Mouse (Mus musculus): ENCODE measurements around the gene Irgm2. TPM values are rescaled to one million over a fixed set of nuclear protein-coding genes. Genes with fewer than 3 reads are reported as not detected.

The Irgm2 gene
- polyA plus RNA-seq, 1 experiment from 2014 or later = 3.7 TPM

DNA sequence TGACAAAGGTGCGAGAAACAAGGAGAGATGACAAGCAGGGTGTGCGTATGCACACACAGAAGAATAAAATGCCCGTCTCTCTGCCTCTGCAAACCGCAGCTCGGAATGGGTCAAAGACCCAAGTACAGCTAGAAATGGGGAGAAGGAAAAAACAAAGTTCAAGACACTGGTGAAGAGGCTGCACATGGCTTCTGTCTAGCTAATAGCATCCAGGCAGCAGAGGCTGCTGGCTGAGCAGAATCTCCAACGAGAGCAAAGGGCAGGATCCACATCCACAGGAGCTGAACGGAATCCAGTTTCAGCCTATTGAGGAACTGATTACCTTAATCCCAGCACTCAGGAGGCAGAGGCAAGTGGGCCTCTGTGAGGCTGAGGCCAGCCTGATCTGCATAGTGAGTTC is 18.7 kb upstream of the Irgm2 start:
- Histone ChIP-seq H3K9ac (no peak overlapping the region), H3K4me3 (no peak overlapping the region), H3K36me3 (peaks cover 42% of the 10 kb centered on the region), H3K27ac (ENCODE audit: poor library complexity, severe bottlenecking) (no peak overlapping the region), H3K27me3 (replicated peaks) (no peaks in the 10 kb centered on the region), H3K4me2 (no peak overlapping the region), H3K9me3 (replicated peaks) (no peaks in the 10 kb centered on the region), H3K4me1 (replicated peaks) (no peaks in the 10 kb centered on the region)
- no peak for ATAC-seq (ENCODE audit: insufficient number of reproducible peaks, low FRiP score)
- 89% methylated on average over 7 of the region's 7 CpGs for WGBS

DNA sequence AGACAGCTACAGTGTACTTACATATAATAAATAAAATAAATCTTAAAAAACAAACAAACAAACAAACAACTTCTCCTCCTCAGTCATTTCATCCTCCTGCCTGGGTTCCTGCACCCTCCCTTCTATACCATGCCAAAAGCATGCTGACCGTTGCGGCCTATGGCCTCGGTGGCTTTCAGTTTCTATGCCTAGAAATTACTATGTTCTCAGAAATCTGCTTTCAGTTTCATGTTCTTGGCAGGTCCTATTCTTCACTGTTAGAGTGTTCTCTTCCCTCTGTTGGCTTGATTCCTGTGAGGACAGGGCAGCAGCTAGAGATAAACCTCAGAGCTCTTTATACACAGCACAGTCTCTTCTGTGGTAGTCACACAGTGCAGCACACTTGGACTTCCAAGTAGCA is 15.8 kb upstream of the Irgm2 start:
- no peak for ATAC-seq (ENCODE audit: insufficient number of reproducible peaks, low FRiP score)
- 90% methylated on average over 3 of the region's 3 CpGs for WGBS
- no peak overlapping the region for H3K27ac ChIP-seq (ENCODE audit: poor library complexity, severe bottlenecking)

GRCm38 (mm10) chr11:58189675-58190074 is 9.7 kb upstream of the Irgm2 start:
- Histone ChIP-seq H3K4me3 (no peak overlapping the region), H3K9me3 (replicated peaks) (no peaks in the 10 kb centered on the region), H3K36me3 (no peaks in the 10 kb centered on the region), H3K4me2 (no peak overlapping the region), H3K27ac (ENCODE audit: poor library complexity, severe bottlenecking) (no peak overlapping the region), H3K9ac (no peak overlapping the region), H3K4me1 (replicated peaks) (peaks cover 14% of the 10 kb centered on the region), H3K27me3 (replicated peaks) (no peaks in the 10 kb centered on the region)
- WGBS = 91% methylated on average over 6 of the region's 6 CpGs
- ATAC-seq (ENCODE audit: insufficient number of reproducible peaks, low FRiP score) = no peak

More for the DNA sequence above, 15.8 kb upstream of the Irgm2 start:
- H3K4me3 ChIP-seq = no peak overlapping the region
- H3K9me3 ChIP-seq (replicated peaks) = no peaks in the 10 kb centered on the region
- no peaks in the 10 kb centered on the region for H3K27me3 ChIP-seq (replicated peaks)
- no peaks in the 10 kb centered on the region for H3K4me1 ChIP-seq (replicated peaks)
- H3K4me2 ChIP-seq = no peak overlapping the region
- H3K9ac ChIP-seq = no peak overlapping the region; the same call in 1 of the 2 replicates
- H3K36me3 ChIP-seq = peaks cover 15% of the 10 kb centered on the region

GRCm38 (mm10) chr11:58193326-58193725 is 6.1 kb upstream of the Irgm2 start:
- Histone ChIP-seq H3K4me1 (replicated peaks) (peaks cover 20% of the 10 kb centered on the region), H3K4me3 (no peak overlapping the region), H3K9ac (no peak overlapping the region), H3K27ac (ENCODE audit: poor library complexity, severe bottlenecking) (peak overlapping the region; percentile 77), H3K36me3 (no peaks in the 10 kb centered on the region), H3K27me3 (replicated peaks) (no peaks in the 10 kb centered on the region), H3K4me2 (peak overlapping the region; percentile 11), H3K9me3 (replicated peaks) (no peaks in the 10 kb centered on the region)
- 0 out of 2 replicates have a peak, but pooled peaks have one; percentile 22 for ATAC-seq (ENCODE audit: insufficient number of reproducible peaks, low FRiP score)
- WGBS = 33% methylated on average over 3 of the region's 3 CpGs

- no peak for ATAC-seq (ENCODE audit: insufficient number of reproducible peaks, low FRiP score)
- WGBS = 37% methylated on average over 4 of the region's 4 CpGs
- Histone ChIP-seq H3K9ac (no peak overlapping the region), H3K27ac (ENCODE audit: poor library complexity, severe bottlenecking) (peak overlapping the region; percentile 76), H3K9me3 (replicated peaks) (no peaks in the 10 kb centered on the region), H3K4me2 (peak overlapping the region; percentile 11), H3K27me3 (replicated peaks) (no peaks in the 10 kb centered on the region), H3K36me3 (no peaks in the 10 kb centered on the region), H3K4me3 (no peak overlapping the region), H3K4me1 (replicated peaks) (peaks cover 20% of the 10 kb centered on the region)
These were observed 5.4 kb upstream of the Irgm2 start for GRCm38 (mm10) chr11:58193860-58194520.

DNA sequence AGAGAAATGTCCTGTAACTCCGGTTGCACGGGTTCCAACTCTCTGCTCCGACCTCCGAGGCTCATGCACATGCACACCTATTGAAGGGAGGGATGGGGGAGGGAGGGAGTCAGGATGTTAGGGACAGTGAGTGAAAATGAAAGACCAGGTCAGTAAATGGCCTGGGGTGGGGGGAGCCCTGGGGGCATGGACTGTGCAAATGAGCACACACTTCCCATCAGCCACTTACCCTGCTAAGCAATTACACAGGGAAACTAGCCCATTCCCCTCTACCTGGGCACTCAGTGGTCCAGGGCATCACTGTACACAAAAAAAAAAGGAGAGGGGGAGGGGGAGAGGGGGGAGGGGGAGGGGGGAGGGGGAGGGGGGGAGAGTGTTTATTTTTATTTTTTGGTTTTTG is 755 bp upstream of the Irgm2 start:
- H3K27me3 ChIP-seq (replicated peaks) = no peaks in the 10 kb centered on the region
- H3K9ac ChIP-seq = peak overlapping the region; percentile 66; the same call in 1 of the 2 replicates
- H3K36me3 ChIP-seq = no peaks in the 10 kb centered on the region
- ATAC-seq (ENCODE audit: insufficient number of reproducible peaks, low FRiP score) = no peak
- peak overlapping the region; percentile 68 for H3K4me3 ChIP-seq
- peak overlapping the region; percentile 8; the same call in 1 of the 2 replicates for H3K27ac ChIP-seq (ENCODE audit: poor library complexity, severe bottlenecking)
- H3K9me3 ChIP-seq (replicated peaks) = no peaks in the 10 kb centered on the region
- WGBS = 84% methylated on average over 4 of the region's 4 CpGs
- peak overlapping the region; percentile 87 for H3K4me2 ChIP-seq
- peaks cover 16% of the 10 kb centered on the region for H3K4me1 ChIP-seq (replicated peaks)

- Histone ChIP-seq H3K4me1 (replicated peaks) (peaks cover 10% of the 10 kb centered on the region), H3K27ac (ENCODE audit: poor library complexity, severe bottlenecking) (no peak overlapping the region), H3K9me3 (replicated peaks) (no peaks in the 10 kb centered on the region), H3K9ac (no peak overlapping the region), H3K27me3 (replicated peaks) (no peaks in the 10 kb centered on the region), H3K4me3 (no peak overlapping the region), H3K4me2 (peak overlapping the region; percentile 87; the same call in 1 of the 2 replicates), H3K36me3 (no peaks in the 10 kb centered on the region)
- ATAC-seq (ENCODE audit: insufficient number of reproducible peaks, low FRiP score) = no peak
- WGBS = 84% methylated on average over 4 of the region's 4 CpGs
These were observed 808 bp downstream of the Irgm2 start for GRCm38 (mm10) chr11:58200226-58200625.

GRCm38 (mm10) chr11:58201052-58201451 is 1.6 kb downstream of the Irgm2 start:
- Histone ChIP-seq H3K27me3 (replicated peaks) (no peaks in the 10 kb centered on the region), H3K9ac (no peak overlapping the region), H3K4me1 (replicated peaks) (peaks cover 10% of the 10 kb centered on the region), H3K36me3 (no peaks in the 10 kb centered on the region), H3K4me3 (no peak overlapping the region), H3K4me2 (no peak overlapping the region), H3K27ac (ENCODE audit: poor library complexity, severe bottlenecking) (no peak overlapping the region), H3K9me3 (replicated peaks) (no peaks in the 10 kb centered on the region)
- WGBS = 87% methylated on average over 12 of the region's 12 CpGs
- ATAC-seq (ENCODE audit: insufficient number of reproducible peaks, low FRiP score) = no peak

DNA sequence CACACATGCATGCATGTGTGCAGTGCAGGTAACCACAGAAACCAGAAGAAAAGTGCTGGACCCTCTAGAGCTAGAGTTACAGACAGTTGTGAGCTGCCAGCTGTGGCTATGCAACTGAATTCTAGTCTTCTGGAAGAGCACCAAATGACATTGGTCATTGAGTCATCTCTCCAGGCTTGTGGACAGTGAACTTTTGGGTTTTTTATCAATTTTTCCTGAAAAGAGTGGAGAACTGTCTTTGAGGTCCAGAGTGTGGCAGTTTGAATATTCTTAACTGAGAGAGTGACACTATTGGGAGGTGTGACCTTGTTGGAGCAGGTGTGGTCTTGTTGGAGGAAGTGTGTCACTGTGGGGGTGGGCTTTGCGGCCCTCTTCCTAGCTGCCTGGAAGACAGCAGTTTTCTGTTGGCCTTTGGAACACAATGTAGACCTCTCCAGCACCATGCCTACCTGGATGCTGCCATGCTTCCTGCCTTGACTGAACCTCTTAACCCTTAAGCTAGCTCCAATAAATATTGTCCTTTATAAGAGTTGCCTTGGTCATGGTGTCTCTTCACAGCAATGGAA is 11.0 kb downstream of the Irgm2 start:
- H3K27me3 ChIP-seq (replicated peaks) = no peaks in the 10 kb centered on the region
- H3K9ac ChIP-seq = no peak overlapping the region
- H3K27ac ChIP-seq (ENCODE audit: poor library complexity, severe bottlenecking) = no peak overlapping the region
- H3K4me2 ChIP-seq = no peak overlapping the region
- no peak for ATAC-seq (ENCODE audit: insufficient number of reproducible peaks, low FRiP score)
- no peaks in the 10 kb centered on the region for H3K9me3 ChIP-seq (replicated peaks)
- WGBS = 84% methylated on average over 1 of the region's 1 CpGs
- no peak overlapping the region for H3K4me3 ChIP-seq
- peaks cover 13% of the 10 kb centered on the region for H3K4me1 ChIP-seq (replicated peaks)
- H3K36me3 ChIP-seq = no peaks in the 10 kb centered on the region; the same call in 1 of the 2 replicates

DNA sequence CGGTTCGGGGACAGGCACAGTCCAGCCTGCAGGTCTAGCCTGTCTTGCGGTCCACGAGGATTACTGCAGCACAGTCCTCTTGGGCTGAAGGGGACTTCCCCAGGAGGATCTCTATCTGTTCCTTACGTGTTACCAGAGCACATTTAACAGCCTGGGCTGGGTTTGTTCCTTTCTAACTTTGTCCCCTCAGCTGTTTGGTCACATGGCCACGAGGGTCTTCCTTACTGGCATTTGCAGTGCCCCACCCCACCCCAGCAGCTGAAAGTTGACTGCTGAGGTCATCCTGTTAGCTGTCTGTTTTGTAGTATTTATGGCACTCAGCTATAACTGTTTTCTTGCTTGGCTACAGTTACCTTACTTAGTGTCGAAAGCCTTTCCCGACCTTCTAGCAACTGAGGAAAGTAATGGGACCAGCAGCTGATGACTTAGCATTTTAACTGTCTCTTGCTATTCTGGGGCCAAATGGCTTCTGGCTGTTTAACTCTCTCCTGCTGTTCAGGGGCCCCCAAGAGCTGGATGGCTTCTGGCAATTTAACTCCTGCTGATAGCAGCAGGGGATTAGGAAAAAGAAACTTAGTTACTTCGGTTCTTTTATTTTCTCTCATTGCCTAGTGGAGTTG is 11.8 kb downstream of the Irgm2 start:
- 17% methylated on average over 9 of the region's 9 CpGs for WGBS
- H3K4me1 ChIP-seq (replicated peaks) = peaks cover 18% of the 10 kb centered on the region
- H3K4me3 ChIP-seq = no peak overlapping the region
- no peak overlapping the region for H3K27ac ChIP-seq (ENCODE audit: poor library complexity, severe bottlenecking)
- H3K36me3 ChIP-seq = no peaks in the 10 kb centered on the region; the same call in 1 of the 2 replicates
- H3K4me2 ChIP-seq = 0 out of 2 replicates have a peak overlapping the region, but pooled peaks have one; percentile 10
- H3K27me3 ChIP-seq (replicated peaks) = no peaks in the 10 kb centered on the region
- no peaks in the 10 kb centered on the region for H3K9me3 ChIP-seq (replicated peaks)
- ATAC-seq (ENCODE audit: insufficient number of reproducible peaks, low FRiP score) = no peak
- H3K9ac ChIP-seq = no peak overlapping the region

DNA sequence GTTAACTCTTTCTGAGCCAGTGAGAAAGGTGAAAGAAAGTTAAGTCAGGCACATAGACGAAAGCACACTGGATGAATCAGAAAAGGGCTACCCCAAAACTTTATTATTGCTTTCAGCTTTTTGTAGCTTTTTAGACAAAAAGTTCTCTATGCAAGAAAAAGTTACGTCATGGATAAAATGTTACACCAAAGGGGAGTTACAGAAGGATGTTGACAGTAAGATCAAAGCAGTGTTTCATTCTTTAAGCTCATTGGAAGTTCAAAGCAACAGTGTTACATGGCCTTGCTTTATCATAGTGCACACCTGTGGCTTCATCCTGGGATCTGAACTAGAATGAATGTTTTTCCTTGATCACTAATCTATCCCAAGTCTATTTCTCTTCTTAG is 12.3 kb downstream of the Irgm2 start:
- WGBS = 41% methylated on average over 2 of the region's 2 CpGs
- no peak overlapping the region for H3K4me2 ChIP-seq
- no peak for ATAC-seq (ENCODE audit: insufficient number of reproducible peaks, low FRiP score)

More for the DNA sequence above, 12.3 kb downstream of the Irgm2 start:
- Histone ChIP-seq H3K9me3 (replicated peaks) (no peaks in the 10 kb centered on the region), H3K27ac (ENCODE audit: poor library complexity, severe bottlenecking) (no peak overlapping the region), H3K9ac (no peak overlapping the region), H3K36me3 (no peaks in the 10 kb centered on the region; the same call in 1 of the 2 replicates), H3K4me3 (no peak overlapping the region), H3K27me3 (replicated peaks) (no peaks in the 10 kb centered on the region), H3K4me1 (replicated peaks) (peaks cover 18% of the 10 kb centered on the region)
